Mouse (Mus musculus): ENCODE results near the gene Hist1h2be.
A peak's percentile ranks its signal among the peaks of the same experiment; 100 is the strongest.
"Not testable (repeated sequence)": the region's sequence is repeated elsewhere in the genome, so short reads cannot be mapped to it uniquely, and the experiment has no call there.

The Hist1h2be gene

GRCm38 (mm10) chr13:23544787-23545120, 76.2 kb downstream of the Hist1h2be start:
- not testable (repeated sequence) for DNase-seq

DNA sequence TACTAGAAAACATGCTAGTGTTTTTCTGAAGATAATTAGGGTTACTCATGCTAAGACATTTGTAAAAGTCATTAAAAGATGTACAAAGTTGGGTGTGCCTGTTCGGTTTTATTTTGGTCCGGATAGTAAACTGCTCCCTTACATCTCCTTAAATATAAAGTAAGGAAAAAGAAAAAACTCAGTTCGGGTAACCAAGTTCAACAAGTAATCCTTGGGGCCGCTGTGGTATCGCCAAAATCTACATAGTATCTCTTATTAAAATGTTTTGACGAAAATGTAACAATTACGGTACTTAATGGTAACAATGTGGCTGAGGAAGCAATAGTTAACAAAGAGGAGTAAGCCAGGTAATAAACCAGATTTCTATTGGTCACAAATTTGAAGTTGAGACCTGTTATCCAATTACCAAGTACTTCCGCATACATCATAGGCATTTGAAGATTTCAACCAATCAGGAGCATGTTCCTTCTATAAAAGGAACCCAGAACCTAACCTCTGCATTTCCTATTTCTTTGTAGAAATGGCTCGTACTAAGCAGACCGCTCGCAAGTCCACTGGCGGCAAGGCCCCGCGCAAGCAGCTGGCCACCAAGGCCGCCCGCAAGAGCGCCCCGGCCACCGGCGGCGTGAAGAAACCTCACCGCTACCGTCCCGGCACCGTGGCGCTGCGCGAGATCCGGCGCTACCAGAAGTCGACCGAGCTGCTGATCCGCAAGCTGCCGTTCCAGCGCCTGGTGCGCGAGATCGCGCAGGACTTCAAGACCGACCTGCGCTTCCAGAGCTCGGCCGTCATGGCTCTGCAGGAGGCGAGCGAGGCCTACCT, 76.7 kb downstream of the Hist1h2be start, which contains the start of gene Hist1h3f:
Gene Hist1h3f, plus strand, starts transcription at position 88 of the 822 bp plus-strand sequence.
- peak; percentile 85 for DNase-seq

GRCm38 (mm10) chr13:23542999-23543607, 77.8 kb downstream of the Hist1h2be start, which contains the start of gene Hist1h2bh:
TSS of gene Hist1h2bh (minus strand) at chr13:23543392.
- peak; percentile 94 for DNase-seq

- not testable (repeated sequence) for DNase-seq
These were observed 78.5 kb downstream of the Hist1h2be start for GRCm38 (mm10) chr13:23542225-23542980.

DNA sequence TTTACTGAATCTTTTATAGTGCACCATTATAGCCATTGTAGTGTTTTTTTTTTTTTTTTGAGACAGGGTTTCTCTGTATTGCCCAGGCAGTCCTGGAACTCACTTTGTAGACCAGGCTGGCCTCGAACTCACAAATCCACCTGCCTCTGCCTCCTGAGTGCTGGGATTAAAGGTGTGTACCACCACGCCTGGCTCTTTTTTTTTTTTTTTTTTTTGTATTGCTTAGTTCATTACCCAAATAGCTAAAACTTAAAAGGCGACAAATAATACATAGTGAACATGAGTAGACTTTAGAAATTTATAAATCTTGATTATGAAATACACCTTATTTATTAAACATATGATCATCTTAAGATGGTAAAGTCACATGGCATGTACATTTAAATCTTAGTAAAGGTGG, 79.4 kb downstream of the Hist1h2be start:
- no peak for DNase-seq

GRCm38 (mm10) chr13:23539821-23540220, 81.1 kb downstream of the Hist1h2be start:
- DNase-seq, result not testable (repeated sequence)

- no peak for DNase-seq
These were observed 82.7 kb downstream of the Hist1h2be start for GRCm38 (mm10) chr13:23538249-23538648.

DNA sequence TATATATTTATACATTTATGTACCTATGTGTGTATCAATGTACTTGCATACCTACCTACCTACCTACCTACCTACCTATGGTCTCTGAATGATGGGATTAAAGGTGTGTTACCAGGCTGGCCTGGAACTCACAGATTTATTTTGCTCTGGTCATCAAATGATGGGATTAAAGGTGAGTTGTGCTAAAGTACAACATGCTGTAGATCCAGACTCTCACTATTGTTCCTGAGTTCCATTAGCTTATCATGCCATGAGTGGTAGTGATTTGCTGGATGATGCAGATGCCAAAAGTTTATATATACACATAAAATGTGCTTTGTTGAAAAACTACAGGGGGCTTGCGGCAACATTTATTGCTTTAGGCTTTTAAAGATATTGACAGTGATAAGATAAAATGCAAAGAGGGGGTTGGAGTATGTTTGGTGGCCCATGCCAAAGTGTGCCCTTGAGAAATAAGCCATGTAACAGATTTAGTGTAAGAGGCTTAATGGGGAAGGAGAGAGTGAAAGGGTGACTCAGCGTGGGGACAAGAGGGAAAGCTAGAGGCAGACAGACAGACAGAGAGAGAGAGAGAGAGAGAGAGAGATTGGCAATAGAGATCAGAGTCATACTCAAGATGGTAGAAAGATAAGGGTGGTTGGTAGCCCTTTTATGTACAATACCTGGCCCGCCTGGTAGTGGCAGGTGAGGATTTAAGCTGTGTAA, 83.8 kb downstream of the Hist1h2be start:
- DNase-seq, result no peak

GRCm38 (mm10) chr13:23536076-23536822, 84.7 kb downstream of the Hist1h2be start:
- no peak for DNase-seq

DNA sequence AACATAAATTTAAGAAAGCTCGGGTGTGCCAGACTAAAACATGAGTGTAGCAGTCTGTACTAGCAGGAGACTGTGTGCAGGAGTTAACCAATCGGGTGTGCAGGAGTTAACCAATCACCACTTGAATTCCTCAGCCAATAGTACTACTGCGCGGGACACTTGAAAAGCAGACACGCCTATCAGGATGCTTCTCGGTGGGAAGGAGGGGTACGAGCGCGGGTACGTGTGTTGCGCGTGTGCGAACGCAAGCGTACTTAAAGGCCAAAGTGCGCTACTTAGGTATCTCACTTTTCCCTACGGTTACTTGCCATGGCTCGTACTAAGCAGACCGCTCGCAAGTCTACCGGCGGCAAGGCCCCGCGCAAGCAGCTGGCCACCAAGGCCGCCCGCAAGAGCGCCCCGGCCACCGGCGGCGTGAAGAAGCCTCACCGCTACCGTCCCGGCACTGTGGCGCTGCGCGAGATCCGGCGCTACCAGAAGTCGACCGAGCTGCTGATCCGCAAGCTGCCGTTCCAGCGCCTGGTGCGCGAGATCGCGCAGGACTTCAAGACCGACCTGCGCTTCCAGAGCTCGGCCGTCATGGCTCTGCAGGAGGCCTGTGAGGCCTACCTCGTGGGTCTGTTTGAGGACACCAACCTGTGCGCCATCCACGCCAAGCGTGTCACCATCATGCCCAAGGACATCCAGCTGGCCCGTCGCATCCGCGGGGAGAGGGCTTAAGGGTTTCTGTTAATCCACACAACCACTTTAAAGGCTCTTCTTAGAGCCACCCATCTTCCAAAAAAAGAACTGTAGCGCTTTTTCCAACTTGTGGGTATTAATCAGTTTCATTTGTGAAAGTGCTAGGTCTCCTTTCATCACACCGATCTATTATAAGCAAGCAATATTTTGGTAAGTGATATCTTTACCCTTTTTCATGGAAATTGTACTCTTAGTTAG, 85.5 kb downstream of the Hist1h2be start, which contains the start of gene Hist1h3g:
Gene Hist1h3g, plus strand, starts transcription at position 286 of the 939 bp plus-strand sequence.
- DNase-seq, result peak; percentile 94

GRCm38 (mm10) chr13:23534368-23535131, 86.4 kb downstream of the Hist1h2be start:
- DNase-seq, result peak; percentile 47
